7 mouse cellular contexts compared by ENCODE assay signal in the genomic region with DNA sequence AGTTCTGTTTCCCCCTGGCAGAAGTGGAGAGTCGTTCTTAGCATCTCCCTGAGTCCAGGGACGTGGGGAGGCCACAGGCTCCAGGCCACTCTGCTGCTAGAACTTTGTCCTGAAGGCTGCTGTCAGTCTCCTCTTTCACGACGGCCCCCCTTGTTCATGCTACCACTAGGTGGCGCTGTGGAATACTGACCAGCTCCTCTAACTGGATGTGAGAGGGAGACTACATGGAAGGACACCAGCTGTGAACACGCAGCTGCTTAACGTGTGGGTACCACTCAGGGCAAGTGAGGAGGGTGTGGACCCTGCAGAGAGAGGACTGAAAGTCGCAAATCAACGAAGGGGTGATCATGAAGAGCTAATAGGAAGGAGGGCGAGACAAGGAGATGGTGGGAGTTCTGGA. TPM values are rescaled to one million over a fixed set of nuclear protein-coding genes. Genes with fewer than 3 reads are reported as not detected.
DNase-seq lines count a peak whose midpoint lies in the region.

No protein-coding gene starts in this region.

- DNase-seq in B cell, adult 2 months: peak; percentile 80 to 82
- peak; percentile 81 for DNase-seq in ES-CJ7 (ENCODE audit: low read depth, low spot score)
- peak; percentile 70 for DNase-seq in c-Kit-positive CD71-positive TER-119-positive erythroid progenitor cells, embryonic 14.5 days (ENCODE audit: low spot score)
- peak; percentile 50 to 54 for DNase-seq in gastrocnemius, adult 8-10 months (ENCODE audit: low spot score in 2 of 2)
- peak; percentile 79 to 84 for DNase-seq in kidney, postnatal 4 days
- peak; percentile 88 for DNase-seq in mesoderm, embryonic 11.5 days (ENCODE audit: low read depth, low spot score)
- peak; percentile 69 to 89 for DNase-seq in spleen, postnatal 4 days (ENCODE audit: low spot score in 2 of 2)

RNA-seq across cellular contexts. Expression of gene Kifc5b, which starts 21.3 kb away (rescaled TPM):
- total RNA-seq in gastrocnemius, adult 8-10 months (2022): under 1 TPM; 0.22 to 0.83 (median 0.41) TPM

RNA-seq across cellular contexts. Expression of gene Phf1, which starts 37.3 kb away (rescaled TPM):
- total RNA-seq in gastrocnemius, adult 8-10 months (2022): 10 to 100 TPM in 2 of 4 experiments, 1 to 10 TPM in 2; 7.7 to 10.7 (median 9.9) TPM

RNA-seq across cellular contexts. Expression of gene Cuta, which starts 43.8 kb away (rescaled TPM):
- total RNA-seq in gastrocnemius, adult 8-10 months (2022): 100 to 1,000 TPM; 102 to 113 (median 108) TPM

RNA-seq across cellular contexts. Expression of gene Syngap1, which starts 45.5 kb away (rescaled TPM):
- total RNA-seq in gastrocnemius, adult 8-10 months (2022): 1 to 10 TPM; 1.4 to 2.6 (median 1.9) TPM

RNA-seq across cellular contexts. Expression of gene Nkx2-5, which starts 50.8 kb away (rescaled TPM):
- total RNA-seq in gastrocnemius, adult 8-10 months (2022): not detected

Comparison
In these comparisons a context has a peak if more than half of its experiments do, and no peak if none do; other contexts are left out.
1. Peak in every context shown above with its lines: DNase-seq.